In genomic region chr4:117660001-117660400, GRCm38 (mm10) we compare ENCODE assay signal across 16 mouse cellular contexts. TPM values are rescaled to one million over a fixed set of nuclear protein-coding genes. Genes with fewer than 3 reads are reported as not detected.
DNase-seq lines count a peak whose midpoint lies in the region; ATAC-seq lines count a peak whose summit lies in the region.
"Had no signal": no experiment of that assay in that cellular context is flagged by ENCODE, and none has a peak within 500 bp of the region (broad histone marks: within the 10 kb centered on the region; RNA-seq: fewer than 3 reads in every experiment).

No protein-coding gene starts in this region.

- intact Hi-C loops in left cerebral cortex, postnatal 10 days (cut with DNase I) = no loop called here

- no peak for ATAC-seq in kidney, embryonic 15.5 days (replicated peaks; ENCODE audit: low FRiP score)
- ATAC-seq in megakaryocyte-erythroid progenitor cell, adult 5-6 weeks (replicated peaks; ENCODE audit: low FRiP score, low TSS enrichment, poor library complexity, severe bottlenecking) = no peak
- ATAC-seq: forebrain, embryonic 16.5 days had no signal

- H3K4me3 ChIP-seq in kidney, embryonic 15.5 days (replicated peaks) = no peak overlapping the region
- H3K4me3 ChIP-seq in limb, embryonic 10.5 days = no peak overlapping the region
- H3K4me3 ChIP-seq: embryonic facial prominence, embryonic 15.5 days; midbrain, embryonic 10.5 days had no signal

- H3K27ac ChIP-seq in kidney, embryonic 15.5 days = no peak overlapping the region
- H3K27ac ChIP-seq in limb, embryonic 10.5 days = peak overlapping the region; percentile 87
- H3K27ac ChIP-seq: embryonic facial prominence, embryonic 15.5 days; liver, embryonic 14.5 days; midbrain, embryonic 10.5 days had no signal

- H3K4me2 ChIP-seq in kidney, embryonic 15.5 days = no peak overlapping the region
- H3K4me2 ChIP-seq: embryonic facial prominence, embryonic 15.5 days; heart, embryonic 11.5 days had no signal

- no peaks in the 10 kb centered on the region for H3K9me3 ChIP-seq in kidney, embryonic 15.5 days (replicated peaks)
- H3K9me3 ChIP-seq in limb, embryonic 10.5 days (replicated peaks) = no peaks in the 10 kb centered on the region
- H3K9me3 ChIP-seq: embryonic facial prominence, embryonic 15.5 days; midbrain, embryonic 10.5 days had no signal

- H3K36me3 ChIP-seq in kidney, embryonic 15.5 days = peaks cover 17% of the 10 kb centered on the region; the same call in 1 of the 2 replicates
- H3K36me3 ChIP-seq in limb, embryonic 10.5 days = peaks cover 17% of the 10 kb centered on the region

- DNase-seq in kidney, adult 18-20 months = peak; percentile 47
- DNase-seq in kidney, postnatal 10 days = peak; percentile 49
- DNase-seq in limb, embryonic 10.5 days (ENCODE audit: low spot score) = no peak
- peak; percentile 28 for DNase-seq in lung, postnatal 25 days (ENCODE audit: low spot score)
- DNase-seq in left cerebral cortex, postnatal 10 days (ENCODE audit: extremely low spot score in 1 of 2, low spot score in 2 of 2) = no peak
- DNase-seq: cerebellum, adult 18-20 months; cerebellum, postnatal 36 days; right cerebral cortex, postnatal 25 days; thymus, adult 2 months had no signal

- H3K27me3 ChIP-seq in kidney, embryonic 15.5 days = no peaks in the 10 kb centered on the region
- no peaks in the 10 kb centered on the region for H3K27me3 ChIP-seq in limb, embryonic 10.5 days (ENCODE audit: low read depth, poor library complexity, severe bottlenecking)
- H3K27me3 ChIP-seq: embryonic facial prominence, embryonic 15.5 days had no signal

- WGBS in kidney, embryonic 15.5 days = 87% methylated on average over 5 of the region's 5 CpGs
- WGBS in limb, embryonic 10.5 days = 91% methylated on average over 5 of the region's 5 CpGs

- peaks cover 38% of the 10 kb centered on the region for H3K4me1 ChIP-seq in kidney, embryonic 15.5 days
- peaks cover 68% of the 10 kb centered on the region for H3K4me1 ChIP-seq in limb, embryonic 10.5 days

- H3K9ac ChIP-seq in kidney, embryonic 15.5 days = no peak overlapping the region
- H3K9ac ChIP-seq: embryonic facial prominence, embryonic 15.5 days; liver, embryonic 14.5 days had no signal

RNA-seq across cellular contexts. Expression of gene Dmap1, which starts 22.1 kb away (rescaled TPM):
- polyA plus RNA-seq in kidney, embryonic 15.5 days (2015; fragmentation: Nextera tagmentation; extraction: Ambion mirVana) = 55.4 and 64.1 TPM in 2 replicates
- polyA plus RNA-seq in limb, embryonic 10.5 days (2016; fragmentation: Nextera tagmentation; extraction: Ambion mirVana) = 89.7 and 92.2 TPM in 2 replicates
- 28.2 and 41.6 TPM in 2 replicates for total RNA-seq in megakaryocyte-erythroid progenitor cell, adult 5-6 weeks (2014; fragmentation: Nextera tagmentation)
- total RNA-seq in megakaryocyte-erythroid progenitor cell, adult 5-6 weeks (2017) = 28.0 and 34.6 TPM in 2 replicates
- 10 to 100 TPM; 37.6 to 42.2 TPM for total RNA-seq in left cerebral cortex, postnatal 10 days (2021)

Comparison
In these comparisons a context has a peak if more than half of its experiments do, and no peak if none do; other contexts are left out.
1. DNase-seq: peak in kidney, adult 18-20 months (single experiment), kidney, postnatal 10 days (single experiment) and lung, postnatal 25 days (single experiment); none in limb, embryonic 10.5 days (single experiment) and left cerebral cortex, postnatal 10 days (0 of 2).